Mouse (Mus musculus) CH12.LX (cell line): ENCODE results near the gene Cmpk2. TPM values are rescaled to one million over a fixed set of nuclear protein-coding genes. Genes with fewer than 3 reads are reported as not detected.

Source experiments
- DNase-seq: peaks from one replicate; pipeline ENCODE4 v3.0.0-alpha.2; 2013; ENCODE audit errors: extremely low read depth
- H3K27ac ChIP-seq: 2 replicates; pipeline ENCODE4 v1.5.1; 2012; ENCODE audit warnings: low read depth, mild to moderate bottlenecking, control low read depth, moderate library complexity; ENCODE audit not compliant: insufficient read depth
- H3K27me3 ChIP-seq: replicated peaks from 2 replicates; pipeline ENCODE3; 2012; ENCODE audit warnings: inconsistent platforms
- H3K36me3 ChIP-seq, 2 experiments: replicated peaks in 1 of 2; 2 replicates each; pipeline versions ENCODE3 to v1.6.1; 2012; ENCODE audit warnings: inconsistent platforms in 1 of 2, low read length in 1 of 2, mild to moderate bottlenecking in 1 of 2, mixed read lengths in 1 of 2, moderate library complexity in 1 of 2; ENCODE audit not compliant: control insufficient read depth in 1 of 2, insufficient read depth in 1 of 2
- H3K4me1 ChIP-seq, 2 experiments: 2 replicates each; pipeline ENCODE4 v1.6.1; 2012; ENCODE audit warnings: inconsistent platforms in 1 of 2, moderate library complexity in 1 of 2; ENCODE audit not compliant: insufficient read depth in 2 of 2, control insufficient read depth in 1 of 2
- H3K4me2 ChIP-seq: 2 replicates; pipeline ENCODE4 v1.6.1; 2012; ENCODE audit warnings: low read depth, mild to moderate bottlenecking, control low read depth; ENCODE audit not compliant: poor library complexity, insufficient read depth, severe bottlenecking
- H3K4me3 ChIP-seq, 3 experiments: fragments of 150-350 bp in 1 of 3; sonication (generic) in 1 of 3; replicated peaks in 1 of 3; 2 replicates each; pipeline versions ENCODE3 to v1.5.1; 2011 to 2012; ENCODE audit warnings: low read depth in 2 of 3, low read length in 2 of 3, mild to moderate bottlenecking in 2 of 3, moderate library complexity in 2 of 3, control low read depth in 1 of 3, improper control_type of control experiment in 1 of 3, inconsistent platforms in 1 of 3, mixed read lengths in 1 of 3; ENCODE audit not compliant: poor library complexity in 1 of 3
- H3K79me2 ChIP-seq: replicated peaks from 2 replicates; pipeline ENCODE4 v1.6.1; 2012; ENCODE audit warnings: mild to moderate bottlenecking, moderate library complexity; ENCODE audit not compliant: control insufficient read depth, poor library complexity, insufficient read depth, severe bottlenecking; ENCODE audit errors: extremely low read depth
- H3K9ac ChIP-seq: 2 replicates; pipeline ENCODE4 v1.6.1; 2012; ENCODE audit warnings: low read depth, mild to moderate bottlenecking, control low read depth, moderate library complexity; ENCODE audit not compliant: insufficient read depth
- H3K9me3 ChIP-seq: replicated peaks from 2 replicates; pipeline ENCODE3; 2012; ENCODE audit warnings: low read length, inconsistent platforms, mixed read lengths
- BHLHE40 ChIP-seq: IDR thresholded peaks from 2 replicates; pipeline ENCODE4 v1.6.1; 2011; ENCODE audit warnings: mild to moderate bottlenecking, low read depth, low read length, improper control_type of control experiment
- CHD2 ChIP-seq: IDR thresholded peaks from 2 replicates; pipeline ENCODE4 v1.6.1; 2011; ENCODE audit warnings: low read length, improper control_type of control experiment
- CTCF ChIP-seq, 2 experiments: IDR thresholded peaks in 1 of 2; conservative IDR thresholded peaks in 1 of 2; 2 replicates each; pipeline ENCODE4 v1.5.1; 2011 to 2012; ENCODE audit warnings: low read depth in 2 of 2, low read length in 2 of 2, improper control_type of control experiment in 1 of 2, inconsistent platforms in 1 of 2, mild to moderate bottlenecking in 1 of 2, moderate library complexity in 1 of 2
- E2F4 ChIP-seq: IDR thresholded peaks from 2 replicates; pipeline ENCODE4 v1.6.1; 2011; ENCODE audit warnings: low read depth, low read length, improper control_type of control experiment; ENCODE audit not compliant: insufficient replicate concordance
- ELF1 ChIP-seq: IDR thresholded peaks from 2 replicates; pipeline ENCODE4 v1.6.1; 2014; ENCODE audit warnings: low read depth, mild to moderate bottlenecking, inconsistent platforms, low read length, improper control_type of control experiment
- EP300 ChIP-seq: IDR thresholded peaks from 2 replicates; pipeline ENCODE4 v1.6.1; 2011; ENCODE audit warnings: low read length, improper control_type of control experiment
- ETS1 ChIP-seq: conservative IDR thresholded peaks from 2 replicates; pipeline ENCODE4 v1.6.1; 2012; ENCODE audit warnings: low read depth, mild to moderate bottlenecking, inconsistent platforms, low read length, improper control_type of control experiment, moderate library complexity
- HCFC1 ChIP-seq: IDR thresholded peaks from 2 replicates; pipeline ENCODE4 v1.6.1; 2012; ENCODE audit warnings: low read depth, mild to moderate bottlenecking, inconsistent platforms, low read length, improper control_type of control experiment
- JUND ChIP-seq: conservative IDR thresholded peaks from 2 replicates; pipeline ENCODE4 v1.6.1; 2011; ENCODE audit warnings: low read depth, low read length, improper control_type of control experiment
- KAT2A ChIP-seq: IDR thresholded peaks from 2 replicates; pipeline ENCODE4 v1.6.1; 2012; ENCODE audit warnings: low read length, improper control_type of control experiment, inconsistent platforms; ENCODE audit not compliant: insufficient replicate concordance
- MAFK ChIP-seq: IDR thresholded peaks from 2 replicates; pipeline ENCODE4 v1.6.1; 2011; ENCODE audit warnings: low read length, improper control_type of control experiment; ENCODE audit not compliant: insufficient replicate concordance
- MAX ChIP-seq: IDR thresholded peaks from 2 replicates; pipeline ENCODE4 v1.6.1; 2011; ENCODE audit warnings: low read length, improper control_type of control experiment
- MEF2A ChIP-seq: IDR thresholded peaks from 2 replicates; pipeline ENCODE4 v1.6.1; 2014; ENCODE audit warnings: low read depth, mild to moderate bottlenecking, inconsistent platforms, low read length, improper control_type of control experiment, borderline replicate concordance
- MYC ChIP-seq: IDR thresholded peaks from 2 replicates; pipeline ENCODE4 v1.6.1; 2011; ENCODE audit warnings: low read depth, mild to moderate bottlenecking, improper control_type of control experiment, low read length
- NELFE ChIP-seq: IDR thresholded peaks from 2 replicates; pipeline ENCODE4 v1.6.1; 2011; ENCODE audit warnings: low read depth, low read length, improper control_type of control experiment
- POLR2A ChIP-seq: IDR thresholded peaks from 2 replicates; pipeline ENCODE4 v1.6.1; 2011; ENCODE audit warnings: low read depth, mild to moderate bottlenecking, improper control_type of control experiment, low read length
- POLR2AphosphoS2 ChIP-seq: IDR thresholded peaks from 2 replicates; pipeline ENCODE4 v1.6.1; 2011; ENCODE audit warnings: low read depth, low read length, improper control_type of control experiment
- RAD21 ChIP-seq: IDR thresholded peaks from 2 replicates; pipeline ENCODE4 v1.6.1; 2011; ENCODE audit warnings: low read depth, mild to moderate bottlenecking, low read length, improper control_type of control experiment, moderate library complexity
- RCOR1 ChIP-seq: conservative IDR thresholded peaks from 2 replicates; pipeline ENCODE4 v1.6.1; 2012; ENCODE audit warnings: low read depth, mild to moderate bottlenecking, inconsistent platforms, low read length, improper control_type of control experiment
- TBP ChIP-seq: conservative IDR thresholded peaks from 2 replicates; pipeline ENCODE4 v1.6.1; 2011; ENCODE audit warnings: low read depth, low read length, improper control_type of control experiment
- USF1 ChIP-seq: IDR thresholded peaks from 2 replicates; pipeline ENCODE4 v1.6.1; 2014; ENCODE audit warnings: low read depth, mild to moderate bottlenecking, inconsistent platforms, low read length, improper control_type of control experiment
- ZKSCAN1 ChIP-seq: IDR thresholded peaks from 2 replicates; pipeline ENCODE4 v1.6.1; 2012; ENCODE audit warnings: low read depth, inconsistent platforms, low read length, improper control_type of control experiment, borderline replicate concordance
- ZMIZ1 ChIP-seq: IDR thresholded peaks from 2 replicates; pipeline ENCODE4 v1.6.1; 2012; ENCODE audit warnings: low read depth, mild to moderate bottlenecking, inconsistent platforms, low read length, improper control_type of control experiment
- ZNF384 ChIP-seq: IDR thresholded peaks from 2 replicates; pipeline ENCODE4 v1.6.1; 2012; ENCODE audit warnings: low read depth, low read length, improper control_type of control experiment, inconsistent platforms
- dilution Hi-C: fragments of 300-500 bp; cut with MboI; formaldehyde crosslinking; loops from 2 replicates; pipeline ENCODE4 v1.14.3; 2020; ENCODE audit warnings: low sequenced_read_pairs; ENCODE audit not compliant: extremely low pct_unique_long_range_greater_than_20kb, extremely low pct_ligation_motif_present
- in situ Hi-C: fragments of 300-500 bp; cut with MboI; formaldehyde crosslinking; loops from 3 replicates; pipeline ENCODE4 v1.14.3; 2019; ENCODE audit warnings: low sequenced_read_pairs, low pct_ligation_motif_present, low pct_unique_long_range_greater_than_20kb, mixed read lengths
- polyA plus RNA-seq: library from polyadenylated mRNA; unstranded; fragments of >175 nt; gene quantifications from 2 replicates; pipeline ENCODE4 v1.2.1, GENCODE M21; 2012; ENCODE audit warnings: low read depth; ENCODE audit not compliant: insufficient read length
- total RNA-seq, 2 experiments: library from RNA; depleted of rRNA; stranded (reverse); fragments of 300-350 nt in 1 of 2; fragments of >200 nt in 1 of 2; gene quantifications; 2 replicates each; pipeline ENCODE4 v1.2.3; 2012 to 2014

Gene Cmpk2
- total and polyA plus RNA-seq, 3 experiments = 0.15 to 0.47 TPM; not detected in 1

DNA sequence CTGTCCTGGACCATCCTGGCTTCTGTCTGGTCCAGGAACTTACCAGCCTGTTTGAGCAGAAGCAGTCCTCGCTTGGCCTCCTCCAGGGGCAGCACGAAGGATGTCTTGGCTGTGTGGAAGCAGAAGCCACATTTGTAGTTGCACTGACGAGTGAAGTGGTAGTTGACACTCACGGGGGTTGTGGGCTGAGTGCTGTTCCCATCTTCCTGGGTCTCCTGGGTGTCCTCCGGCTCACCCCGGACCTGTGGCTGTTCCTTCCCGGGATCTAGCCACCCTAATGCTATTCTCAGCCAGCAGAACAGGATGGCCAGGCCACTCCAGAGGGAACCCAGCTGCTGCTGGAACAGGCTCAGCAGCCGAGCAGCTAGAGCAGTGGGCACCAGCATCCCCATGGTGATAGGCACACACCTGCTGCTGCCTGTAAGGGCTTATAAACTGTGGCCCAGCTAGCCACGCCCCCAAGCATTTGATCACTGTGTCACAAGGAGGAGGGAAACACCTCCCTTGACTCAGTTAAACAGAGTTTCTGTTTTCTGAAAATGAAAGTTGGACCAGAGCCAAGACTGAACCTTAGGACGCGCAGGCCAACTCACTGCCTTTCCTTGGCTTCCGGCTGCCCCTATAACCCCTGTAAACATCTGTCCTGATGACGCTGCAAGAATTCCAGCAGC is 12.8 kb upstream of the Cmpk2 start, which contains the start of gene Rsad2:
Gene Rsad2 (minus strand): TSS at position 425 of the 671 bp plus-strand sequence.
- Histone ChIP-seq H3K4me1 (peaks cover 4 to 20% of the 10 kb centered on the region in 2 experiments), H3K9me3 (no peaks in the 10 kb centered on the region)

DNA sequence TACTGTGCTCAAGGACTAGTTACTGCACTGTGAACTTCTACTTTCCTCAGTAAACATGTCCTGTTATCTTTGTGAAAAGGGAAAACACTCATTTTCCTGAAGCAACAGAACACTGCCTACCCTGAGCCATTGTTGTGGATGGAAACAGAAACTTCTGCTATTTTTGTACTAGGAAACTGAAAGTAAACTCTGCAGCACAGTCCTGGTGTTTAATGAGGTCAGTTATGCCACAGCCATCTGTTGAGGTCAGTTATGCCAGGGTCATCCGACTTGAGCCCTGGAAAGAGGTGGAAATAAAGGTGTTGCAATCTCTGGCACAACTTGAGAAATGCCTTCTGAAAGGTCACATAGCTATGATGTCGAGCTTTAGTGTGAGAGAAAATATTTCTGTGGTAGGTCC is 8.9 kb upstream of the Cmpk2 start:
- no peak overlapping the region for H3K27ac ChIP-seq
- H3K27me3 ChIP-seq = no peaks in the 10 kb centered on the region
- H3K4me2 ChIP-seq = no peak overlapping the region
- no peak overlapping the region for H3K4me3 ChIP-seq
- no peaks in the 10 kb centered on the region for H3K79me2 ChIP-seq
- peaks cover 4 to 20% of the 10 kb centered on the region in 2 experiments for H3K4me1 ChIP-seq
- dilution Hi-C loops = no loop called here
- H3K9me3 ChIP-seq = no peaks in the 10 kb centered on the region
- TF ChIP-seq RCOR1 = no peak
- no peak for TF ChIP-seq NELFE
- no peak for TF ChIP-seq HCFC1
- no peak for TF ChIP-seq POLR2AphosphoS2
- TF ChIP-seq CTCF (conservative IDR thresholded peaks at IDR 0.05 in 1 of 2, IDR thresholded peaks at IDR 0.05 in 1 of 2; ENCODE audit: low read depth in 2 of 2, low read length in 2 of 2) = no peak
- TF ChIP-seq ZKSCAN1 = no peak
- no peak for TF ChIP-seq TBP
- 0 out of 2 replicates have a peak, but pooled peaks have one; percentile 7 for TF ChIP-seq BHLHE40
- no peak for TF ChIP-seq MAFK
- TF ChIP-seq MYC = no peak
- no peak for TF ChIP-seq ZNF384
- TF ChIP-seq ETS1 = peak; percentile 72
- no peak for TF ChIP-seq POLR2A
- no peak for TF ChIP-seq USF1
- no peak for TF ChIP-seq ELF1
- TF ChIP-seq E2F4 = no peak
- TF ChIP-seq EP300 = peak; percentile 29; the same call in 1 of the 2 replicates
- no peak for TF ChIP-seq MAX
- TF ChIP-seq MEF2A = peak; percentile 87
- no peak for TF ChIP-seq JUND
- DNase-seq = peak; percentile 35
- no peaks in the 10 kb centered on the region for H3K36me3 ChIP-seq
- in situ Hi-C loops = no loop called here
- H3K9ac ChIP-seq = no peak overlapping the region

More for the DNA sequence above, 12.8 kb upstream of the Cmpk2 start, which contains the start of gene Rsad2:
- in situ Hi-C loops (no loop called here), dilution Hi-C loops (no loop called here)
- peak; percentile 51 for DNase-seq
- Histone ChIP-seq H3K36me3 (no peaks in the 10 kb centered on the region), H3K27me3 (no peaks in the 10 kb centered on the region), H3K4me3 (no peak within 1 kb of the TSS), H3K4me2 (peak within 1 kb of the TSS; percentile 30; the same call in 1 of the 2 replicates), H3K79me2 (no peaks in the 10 kb centered on the region), H3K27ac (no peak within 1 kb of the TSS), H3K9ac (no peak within 1 kb of the TSS)
- TF ChIP-seq RAD21 = no peak
- TF ChIP-seq POLR2A = no peak
- TF ChIP-seq EP300 = no peak
- TF ChIP-seq MEF2A = no peak
- no peak for TF ChIP-seq BHLHE40
- TF ChIP-seq TBP = no peak
- no peak for TF ChIP-seq ZMIZ1
- TF ChIP-seq POLR2AphosphoS2 = no peak
- TF ChIP-seq KAT2A = no peak
- no peak for TF ChIP-seq ZNF384
- TF ChIP-seq ZKSCAN1 = no peak
- TF ChIP-seq MAFK = no peak
- TF ChIP-seq CHD2 = no peak
